Mouse (Mus musculus) MEL (cell line): ENCODE data around the gene Ctsw.

Experiments
- POLR2A ChIP-seq, 2 experiments: IDR thresholded peaks; 2 replicates each; pipeline ENCODE4 v1.6.1; 2011 to 2012; ENCODE audit warnings: low read length in 2 of 2, mild to moderate bottlenecking in 2 of 2, control low read depth in 1 of 2, improper control_type of control experiment in 1 of 2, low read depth in 1 of 2, moderate library complexity in 1 of 2; ENCODE audit not compliant: control insufficient read depth in 1 of 2, insufficient read depth in 1 of 2, poor library complexity in 1 of 2
- USF1 ChIP-seq: IDR thresholded peaks from 2 replicates; pipeline ENCODE4 v1.6.1; 2014; ENCODE audit warnings: low read depth, mild to moderate bottlenecking, inconsistent platforms, low read length, improper control_type of control experiment, moderate library complexity
- ZNF384 ChIP-seq: IDR thresholded peaks from 2 replicates; pipeline ENCODE4 v1.6.1; 2012; ENCODE audit warnings: low read depth, mild to moderate bottlenecking, inconsistent platforms, low read length, improper control_type of control experiment

DNA sequence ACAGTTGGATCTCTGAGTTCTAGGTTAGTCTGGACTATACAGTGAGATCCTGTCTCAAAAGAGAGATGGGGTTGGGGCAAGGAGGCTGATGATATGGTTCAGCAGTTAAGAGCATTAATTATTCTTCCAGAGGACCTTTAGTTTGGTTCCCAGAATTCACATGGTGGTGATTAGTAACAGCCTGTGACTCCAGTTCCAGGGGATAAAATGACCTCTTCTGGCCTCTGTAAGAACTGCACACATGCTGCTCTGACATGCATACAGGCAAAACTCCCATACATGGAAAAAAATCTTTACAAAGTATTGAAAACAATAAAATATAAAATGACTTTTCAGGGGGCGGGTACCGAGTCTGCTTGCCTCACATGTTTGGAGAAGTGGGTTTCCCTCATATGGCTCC lies 40.2 kb downstream of the Ctsw start:
- TF ChIP-seq POLR2A (IDR thresholded peaks at IDR 0.05; ENCODE audit: control insufficient read depth in 1 of 2, insufficient read depth in 1 of 2, low read depth in 1 of 2, low read length in 2 of 2, poor library complexity in 1 of 2) (no peak), ZNF384 (no peak), USF1 (no peak)
